Mouse (Mus musculus) midbrain, embryonic 11.5 days (tissue): ENCODE results near the gene Ube2h. TPM values are rescaled to one million over a fixed set of nuclear protein-coding genes. Genes with fewer than 3 reads are reported as not detected.

Experiments used
- ATAC-seq: fragments of 200-750 bp; cut with Nextera tagmentation; 2 replicates; pipeline ENCODE4 v1.8.0; 2017; ENCODE audit warnings: moderate TSS enrichment, moderate library complexity; ENCODE audit not compliant: low FRiP score
- DNase-seq: peaks from one replicate; pipeline ENCODE4 v3.0.0; 2015; ENCODE audit warnings: low spot score; ENCODE audit errors: missing footprints
- H3K27ac ChIP-seq: fragments of 300-500 bp; sonication (generic); 2 replicates; pipeline ENCODE4 v1.5.1; 2014; ENCODE audit warnings: low read depth, low read length
- H3K27me3 ChIP-seq: fragments of 300-500 bp; sonication (generic); 2 replicates; pipeline ENCODE4 v1.6.1; 2014; ENCODE audit warnings: mild to moderate bottlenecking, low read length, moderate library complexity, mixed read lengths; ENCODE audit not compliant: control insufficient read depth, insufficient read depth
- H3K36me3 ChIP-seq: fragments of 300-500 bp; sonication (generic); 2 replicates; pipeline ENCODE4 v1.6.1; 2014; ENCODE audit warnings: mild to moderate bottlenecking, low read length, moderate library complexity, mixed read lengths; ENCODE audit not compliant: control insufficient read depth, insufficient read depth
- H3K4me1 ChIP-seq: fragments of 300-500 bp; sonication (generic); 2 replicates; pipeline ENCODE4 v1.6.1; 2014; ENCODE audit warnings: low read length; ENCODE audit not compliant: control insufficient read depth, insufficient read depth
- H3K4me2 ChIP-seq: fragments of 300-500 bp; sonication (generic); 2 replicates; pipeline ENCODE4 v1.6.1; 2014; ENCODE audit warnings: mild to moderate bottlenecking, moderate library complexity
- H3K4me3 ChIP-seq: fragments of 300-500 bp; sonication (generic); 2 replicates; pipeline ENCODE4 v1.5.1; 2014; ENCODE audit warnings: low read depth, low read length
- H3K9ac ChIP-seq: fragments of 300-500 bp; sonication (generic); 2 replicates; pipeline ENCODE4 v1.6.1; 2014; ENCODE audit warnings: low read length
- H3K9me3 ChIP-seq: fragments of 300-500 bp; sonication (generic); 2 replicates; pipeline ENCODE4 v1.6.1; 2016; ENCODE audit warnings: low read length; ENCODE audit not compliant: control insufficient read depth
- WGBS: fragments of 180-500 bp; shearing (Covaris S2); extraction: QIAGEN DNeasy Blood & Tissue Kit; methylation state at CpG from one replicate; pipeline ENCODE4 v1.1.7; 2014; 5-methylcytosine and 5-hydroxymethylcytosine counted together
- polyA plus RNA-seq: library from polyadenylated mRNA; unstranded; fragments of >200 nt; fragmentation: Nextera tagmentation; extraction: Ambion mirVana; gene quantifications from 2 replicates; pipeline ENCODE4 v1.2.1, GENCODE M21; 2014

The Ube2h gene
- polyA plus RNA-seq, 1 experiment from 2014 or later: 52.3 TPM

GRCm38 (mm10) chr6:30179046-30179445, 125.3 kb downstream of the Ube2h start:
- Histone ChIP-seq H3K4me2 (no peak overlapping the region), H3K27ac (no peak overlapping the region), H3K9me3 (no peaks in the 10 kb centered on the region; the same call in 1 of the 2 replicates), H3K27me3 (peaks cover 73% of the 10 kb centered on the region), H3K4me1 (peaks cover 19% of the 10 kb centered on the region), H3K36me3 (no peaks in the 10 kb centered on the region), H3K4me3 (no peak overlapping the region), H3K9ac (no peak overlapping the region)
- ATAC-seq (no peak), DNase-seq (no peak)
- WGBS: 23% methylated on average over 11 of the region's 11 CpGs

GRCm38 (mm10) chr6:30178023-30178639, 126.2 kb downstream of the Ube2h start:
- peaks cover 29% of the 10 kb centered on the region for H3K4me1 ChIP-seq
- peaks cover 83% of the 10 kb centered on the region for H3K27me3 ChIP-seq
- DNase-seq (peak; percentile 91), ATAC-seq (no peak)
- H3K9ac ChIP-seq: no peak overlapping the region
- WGBS: under 1% methylated on average over 27 of the region's 27 CpGs
- no peaks in the 10 kb centered on the region for H3K9me3 ChIP-seq
- H3K27ac ChIP-seq: no peak overlapping the region
- H3K36me3 ChIP-seq: no peaks in the 10 kb centered on the region
- H3K4me3 ChIP-seq: no peak overlapping the region
- no peak overlapping the region for H3K4me2 ChIP-seq

GRCm38 (mm10) chr6:30177305-30177704, 127.0 kb downstream of the Ube2h start:
- DNase-seq: peak; percentile 93
- no peak overlapping the region for H3K27ac ChIP-seq
- H3K9me3 ChIP-seq: no peaks in the 10 kb centered on the region
- no peak overlapping the region for H3K4me3 ChIP-seq
- H3K4me1 ChIP-seq: peaks cover 31% of the 10 kb centered on the region
- H3K4me2 ChIP-seq: no peak overlapping the region
- H3K9ac ChIP-seq: no peak overlapping the region
- under 1% methylated on average over 14 of the region's 14 CpGs for WGBS
- peaks cover 91% of the 10 kb centered on the region for H3K27me3 ChIP-seq
- H3K36me3 ChIP-seq: no peaks in the 10 kb centered on the region
- ATAC-seq: no peak

GRCm38 (mm10) chr6:30176496-30176895, 127.8 kb downstream of the Ube2h start:
- Histone ChIP-seq H3K4me3 (no peak overlapping the region), H3K36me3 (no peaks in the 10 kb centered on the region), H3K27ac (no peak overlapping the region), H3K9me3 (no peaks in the 10 kb centered on the region), H3K4me2 (no peak overlapping the region), H3K4me1 (peaks cover 31% of the 10 kb centered on the region), H3K27me3 (peaks cover 99% of the 10 kb centered on the region), H3K9ac (no peak overlapping the region)
- ATAC-seq (no peak), DNase-seq (peak; percentile 96)
- WGBS: 1% methylated on average over 12 of the region's 12 CpGs

GRCm38 (mm10) chr6:30175918-30176421, 128.4 kb downstream of the Ube2h start:
- Histone ChIP-seq H3K4me2 (peak overlapping the region; percentile 39), H3K4me3 (peak overlapping the region; percentile 11; the same call in 1 of the 2 replicates), H3K27me3 (peaks cover 99% of the 10 kb centered on the region), H3K27ac (no peak overlapping the region), H3K9ac (no peak overlapping the region; the same call in 1 of the 2 replicates), H3K36me3 (no peaks in the 10 kb centered on the region), H3K9me3 (no peaks in the 10 kb centered on the region), H3K4me1 (peaks cover 31% of the 10 kb centered on the region)
- DNase-seq: peak; percentile 95
- no peak; the same call in 1 of the 2 replicates for ATAC-seq
- under 1% methylated on average over 28 of the region's 28 CpGs for WGBS

DNA sequence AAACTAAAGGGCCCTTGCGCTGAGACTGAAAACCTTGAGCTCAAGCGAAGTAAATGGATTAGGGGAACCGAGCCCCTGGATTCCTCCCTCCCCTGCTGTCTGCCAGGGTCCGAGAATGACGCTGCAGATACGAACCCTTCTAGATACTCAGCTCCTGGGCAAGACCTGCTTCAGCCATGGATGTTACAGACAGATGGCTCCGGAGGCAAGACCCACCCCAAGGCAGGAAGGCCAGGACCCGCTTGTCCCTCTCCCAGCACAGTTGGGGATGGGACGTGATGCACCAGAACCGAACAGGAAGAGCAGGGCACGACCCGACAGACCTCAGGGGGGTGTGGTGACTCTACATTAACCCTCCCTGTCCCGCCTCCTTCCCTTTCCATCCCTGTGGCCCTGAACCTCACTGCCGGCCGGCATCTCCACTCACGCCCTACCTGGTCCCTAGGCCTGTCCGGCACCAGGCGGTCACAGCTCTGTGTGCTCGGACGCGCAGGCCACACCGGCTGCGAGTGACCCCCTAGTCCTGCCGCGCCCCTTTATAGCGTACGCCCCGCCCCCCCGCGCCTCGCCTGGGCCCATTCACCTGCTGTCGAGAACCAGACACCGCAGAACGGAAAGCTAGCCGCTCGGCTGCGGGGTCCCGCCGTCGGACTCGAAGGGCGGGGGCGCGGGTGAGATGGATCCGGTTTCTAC, 129.0 kb downstream of the Ube2h start:
- peaks cover 99% of the 10 kb centered on the region for H3K27me3 ChIP-seq
- H3K9ac ChIP-seq: no peak overlapping the region
- peak; percentile 28; the same call in 1 of the 2 replicates for ATAC-seq
- no peaks in the 10 kb centered on the region for H3K9me3 ChIP-seq
- H3K4me1 ChIP-seq: peaks cover 31% of the 10 kb centered on the region
- H3K27ac ChIP-seq: no peak overlapping the region
- WGBS: under 1% methylated on average over 42 of the region's 45 CpGs
- H3K4me2 ChIP-seq: peak overlapping the region; percentile 39
- peak overlapping the region; percentile 11 for H3K4me3 ChIP-seq
- H3K36me3 ChIP-seq: no peaks in the 10 kb centered on the region
- peak; percentile 97 for DNase-seq

- H3K27ac ChIP-seq: no peak overlapping the region
- DNase-seq (peak; percentile 94), ATAC-seq (peak; percentile 20; the same call in 1 of the 2 replicates)
- H3K9ac ChIP-seq: no peak overlapping the region
- H3K4me2 ChIP-seq: peak overlapping the region; percentile 39
- H3K27me3 ChIP-seq: peaks cover 99% of the 10 kb centered on the region
- H3K36me3 ChIP-seq: no peaks in the 10 kb centered on the region
- H3K4me3 ChIP-seq: peak overlapping the region; percentile 11
- H3K4me1 ChIP-seq: peaks cover 29% of the 10 kb centered on the region
- under 1% methylated on average over 32 of the region's 33 CpGs for WGBS
- no peaks in the 10 kb centered on the region for H3K9me3 ChIP-seq
Measured at GRCm38 (mm10) chr6:30174461-30175224, 129.7 kb downstream of the Ube2h start.

DNA sequence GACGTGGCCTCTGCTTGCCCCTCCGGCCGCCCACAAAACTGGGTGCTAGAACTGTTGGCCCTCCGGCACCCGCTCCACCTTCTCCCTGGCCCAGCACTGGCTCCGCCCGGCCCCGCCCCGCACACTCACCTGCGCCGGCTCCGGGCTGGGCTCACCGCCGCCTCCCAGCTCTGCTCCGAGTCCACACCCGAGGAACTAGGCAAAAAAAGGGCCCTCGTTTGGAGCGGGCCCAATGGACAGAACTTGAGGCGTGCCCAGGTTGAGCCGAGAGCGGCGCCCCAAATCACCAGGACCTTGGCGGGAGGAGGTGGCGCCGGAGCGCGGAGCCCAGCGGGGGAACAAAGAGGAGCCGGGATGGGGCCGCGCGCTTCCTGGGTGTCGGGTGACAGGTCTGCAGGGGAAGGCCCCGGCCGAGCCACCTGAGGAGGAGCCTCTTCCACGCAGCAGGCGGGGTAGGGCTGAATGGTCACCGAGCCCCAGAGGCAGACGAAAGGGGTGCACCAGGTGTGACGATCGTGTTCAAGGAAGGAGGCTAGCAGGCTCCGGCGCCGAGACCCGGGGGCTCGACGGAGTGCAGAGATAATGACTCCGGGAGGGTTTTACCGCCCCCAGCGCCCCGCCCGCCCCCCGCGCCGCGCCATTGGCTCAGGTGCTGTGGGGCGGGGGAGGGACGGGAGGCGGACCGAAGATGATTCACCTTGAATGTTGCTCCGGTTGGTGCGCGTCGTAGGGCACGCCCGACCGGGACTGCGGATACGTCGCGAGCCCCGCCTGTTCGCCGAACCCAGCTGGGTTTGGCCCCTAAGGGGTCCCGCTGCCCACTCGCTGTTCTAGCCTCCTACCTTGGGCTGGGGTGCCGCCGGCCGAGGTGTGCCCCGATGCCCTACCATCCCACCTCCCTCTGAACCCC, 130.5 kb downstream of the Ube2h start:
- Histone ChIP-seq H3K4me3 (peak overlapping the region; percentile 22), H3K27ac (no peak overlapping the region), H3K9me3 (no peaks in the 10 kb centered on the region), H3K4me2 (peak overlapping the region; percentile 31), H3K36me3 (no peaks in the 10 kb centered on the region), H3K27me3 (peaks cover 90% of the 10 kb centered on the region), H3K9ac (no peak overlapping the region), H3K4me1 (peaks cover 29% of the 10 kb centered on the region)
- no peak for ATAC-seq
- no peak for DNase-seq
- under 1% methylated on average over 80 of the region's 80 CpGs for WGBS
